Mouse (Mus musculus) C2C12 (cell line): ENCODE measurements around the gene Nudt3. TPM values are rescaled to one million over a fixed set of nuclear protein-coding genes. Genes with fewer than 3 reads are reported as not detected.
"Not testable (repeated sequence)": the region's sequence is repeated elsewhere in the genome, so short reads cannot be mapped to it uniquely, and the experiment has no call there.

Experiments
- H3K27me3 ChIP-seq: one replicate; pipeline ENCODE4 v1.6.1; 2011; ENCODE audit not compliant: control insufficient read depth, insufficient read depth, insufficient read length
- H3K36me3 ChIP-seq: one replicate; pipeline ENCODE4 v1.6.1; 2011; ENCODE audit not compliant: control insufficient read depth, insufficient read depth
- H3K4me3 ChIP-seq: one replicate; pipeline ENCODE4 v1.5.1; 2011; ENCODE audit warnings: mild to moderate bottlenecking, control low read depth; ENCODE audit not compliant: poor library complexity, insufficient read depth, severe bottlenecking
- H3K79me2 ChIP-seq: one replicate; pipeline ENCODE4 v1.6.1; 2011; ENCODE audit not compliant: control insufficient read depth, insufficient read depth
- H3K79me3 ChIP-seq: one replicate; pipeline ENCODE4 v1.6.1; 2011; ENCODE audit warnings: low read depth, control low read depth
- H3ac ChIP-seq: one replicate; pipeline ENCODE3; 2011; ENCODE audit warnings: low read depth; ENCODE audit not compliant: control insufficient read depth, insufficient read length
- CEBPB ChIP-seq: IDR thresholded peaks from one replicate; pipeline ENCODE4 v1.6.1; 2011; ENCODE audit warnings: low read depth, mild to moderate bottlenecking, control low read depth, moderate library complexity
- CTCF ChIP-seq: IDR thresholded peaks from one replicate; pipeline ENCODE4 v1.5.1; 2011; ENCODE audit not compliant: control insufficient read depth, insufficient read depth, insufficient read length
- FOSL1 ChIP-seq: IDR thresholded peaks from one replicate; pipeline ENCODE4 v1.8.0; 2011; ENCODE audit warnings: mild to moderate bottlenecking, low read length; ENCODE audit not compliant: poor library complexity, insufficient read depth, severe bottlenecking
- MAX ChIP-seq: IDR thresholded peaks from one replicate; pipeline ENCODE4 v1.6.1; 2011; ENCODE audit warnings: mild to moderate bottlenecking, control low read depth
- MYOD1 ChIP-seq: IDR thresholded peaks from one replicate; pipeline ENCODE4 v1.6.1; 2011; ENCODE audit warnings: low read depth; ENCODE audit not compliant: control insufficient read depth, insufficient read length
- MYOG ChIP-seq: IDR thresholded peaks from one replicate; pipeline ENCODE4 v1.6.1; 2011; ENCODE audit not compliant: control insufficient read depth, insufficient read length; ENCODE audit errors: extremely low read depth
- USF1 ChIP-seq: IDR thresholded peaks from one replicate; pipeline ENCODE4 v1.6.1; 2011; ENCODE audit warnings: low read depth, mild to moderate bottlenecking, control low read depth, moderate library complexity
- polyA plus RNA-seq: library from polyadenylated mRNA; unstranded; fragments of >200 nt; fragmentation: generic; extraction: Trizol; gene quantifications from one replicate; pipeline ENCODE4 v1.2.1, GENCODE M21; 2012; ENCODE audit warnings: missing spikeins

Gene Nudt3
- polyA plus RNA-seq, 1 experiment: 123 TPM

- no peak overlapping the region for H3ac ChIP-seq
- peaks cover 10% of the 10 kb centered on the region for H3K79me3 ChIP-seq
- peaks cover 6% of the 10 kb centered on the region for H3K36me3 ChIP-seq
- no peaks in the 10 kb centered on the region for H3K27me3 ChIP-seq
- H3K79me2 ChIP-seq: peaks cover 12% of the 10 kb centered on the region
- TF ChIP-seq MYOG: no peak
- peak; percentile 1 for TF ChIP-seq CTCF
- no peak for TF ChIP-seq MAX
- TF ChIP-seq CEBPB: no peak
- TF ChIP-seq FOSL1: no peak
- TF ChIP-seq USF1: no peak
- no peak for TF ChIP-seq MYOD1
- no peak overlapping the region for H3K4me3 ChIP-seq
These were observed 15.6 kb upstream of the Nudt3 start for GRCm38 (mm10) chr17:27638921-27639332.

GRCm38 (mm10) chr17:27637333-27637732 lies 14.0 kb upstream of the Nudt3 start:
- H3K27me3 ChIP-seq: no peaks in the 10 kb centered on the region
- TF ChIP-seq MYOG (no peak), CEBPB (no peak), MAX (no peak), MYOD1 (no peak)
- H3K4me3 ChIP-seq: no peak overlapping the region
- peaks cover 26% of the 10 kb centered on the region for H3K79me3 ChIP-seq
- H3K36me3 ChIP-seq: peaks cover 22% of the 10 kb centered on the region
- H3ac ChIP-seq: no peak overlapping the region
- peaks cover 28% of the 10 kb centered on the region for H3K79me2 ChIP-seq

- Histone ChIP-seq H3K79me3 (peaks cover 36% of the 10 kb centered on the region), H3K36me3 (peaks cover 32% of the 10 kb centered on the region), H3K4me3 (peak within 1 kb of the TSS; percentile 90), H3ac (no peak within 1 kb of the TSS), H3K27me3 (no peaks in the 10 kb centered on the region), H3K79me2 (peaks cover 37% of the 10 kb centered on the region)
- no peak for TF ChIP-seq USF1
- TF ChIP-seq MYOD1: no peak
- TF ChIP-seq FOSL1: no peak
- TF ChIP-seq MYOG: no peak
- no peak for TF ChIP-seq MAX
- no peak for TF ChIP-seq CTCF
- no peak for TF ChIP-seq CEBPB
These were observed 13.1 kb upstream of the Nudt3 start, which contains the start of gene Rps10 for GRCm38 (mm10) chr17:27636132-27637020. Rps10 (minus strand) TSS chr17:27636669.

GRCm38 (mm10) chr17:27635575-27635903 lies 12.2 kb upstream of the Nudt3 start:
- H3K27me3 ChIP-seq, H3ac ChIP-seq: not testable (repeated sequence)
- H3K4me3 ChIP-seq: peak overlapping the region; percentile 90
- H3K36me3 ChIP-seq: peaks cover 40% of the 10 kb centered on the region
- H3K79me3 ChIP-seq: peaks cover 44% of the 10 kb centered on the region
- peaks cover 46% of the 10 kb centered on the region for H3K79me2 ChIP-seq

- H3K36me3 ChIP-seq: peaks cover 45% of the 10 kb centered on the region
- no peaks in the 10 kb centered on the region for H3K27me3 ChIP-seq
- peak; percentile 82 for TF ChIP-seq MAX
- TF ChIP-seq CTCF: no peak
- H3ac ChIP-seq: peak within 1 kb of the TSS; percentile 92
- peaks cover 44% of the 10 kb centered on the region for H3K79me3 ChIP-seq
- H3K4me3 ChIP-seq: peak within 1 kb of the TSS; percentile 90
- peaks cover 51% of the 10 kb centered on the region for H3K79me2 ChIP-seq
These were observed 11.7 kb upstream of the Nudt3 start, which contains the start of gene RPS10-NUDT3 for GRCm38 (mm10) chr17:27634871-27635574. RPS10-NUDT3 (minus strand) TSS chr17:27635222.

GRCm38 (mm10) chr17:27629249-27630020 lies 6.1 kb upstream of the Nudt3 start:
- H3K4me3 ChIP-seq: no peak overlapping the region
- H3K79me3 ChIP-seq: peaks cover 39% of the 10 kb centered on the region
- no peaks in the 10 kb centered on the region for H3K27me3 ChIP-seq
- H3K79me2 ChIP-seq: peaks cover 44% of the 10 kb centered on the region
- TF ChIP-seq MYOG (no peak), CTCF (peak; percentile 70)
- H3K36me3 ChIP-seq: peaks cover 51% of the 10 kb centered on the region
- H3ac ChIP-seq: no peak overlapping the region
